Mouse (Mus musculus) MEL (cell line): ENCODE data around the gene Adamts16. TPM values are rescaled to one million over a fixed set of nuclear protein-coding genes. Genes with fewer than 3 reads are reported as not detected.

ENCODE experiments used
- DNase-seq: peaks from one replicate; pipeline ENCODE4 v3.0.0; 2011; ENCODE audit warnings: low read depth, low spot score
- H3K27ac ChIP-seq: 2 replicates; pipeline ENCODE4 v1.5.1; 2012; ENCODE audit warnings: low read depth, mild to moderate bottlenecking, control low read depth, low read length, moderate library complexity; ENCODE audit not compliant: control insufficient read depth
- H3K27me3 ChIP-seq, 2 experiments: fragments of 150-350 bp in 1 of 2; sonication (generic) in 1 of 2; 2 replicates each; pipeline ENCODE4 v1.6.1; 2012; ENCODE audit warnings: low read length in 2 of 2, mild to moderate bottlenecking in 2 of 2, improper control_type of control experiment in 1 of 2, moderate library complexity in 1 of 2; ENCODE audit not compliant: insufficient read depth in 2 of 2, control insufficient read depth in 1 of 2
- H3K36me3 ChIP-seq, 2 experiments: 2 replicates each; pipeline ENCODE4 v1.6.1; 2012 to 2014; ENCODE audit warnings: low read length in 2 of 2, improper control_type of control experiment in 1 of 2, inconsistent platforms in 1 of 2, mild to moderate bottlenecking in 1 of 2; ENCODE audit not compliant: insufficient read depth in 2 of 2, control insufficient read depth in 1 of 2
- H3K4me1 ChIP-seq, 2 experiments: fragments of 150-350 bp in 1 of 2; sonication (generic) in 1 of 2; 2 replicates each; pipeline ENCODE4 v1.6.1; 2012; ENCODE audit warnings: low read length in 2 of 2, improper control_type of control experiment in 1 of 2, mild to moderate bottlenecking in 1 of 2; ENCODE audit not compliant: insufficient read depth in 2 of 2, control insufficient read depth in 1 of 2
- H3K4me3 ChIP-seq, 2 experiments: fragments of 150-350 bp in 1 of 2; sonication (generic) in 1 of 2; 2 replicates each; pipeline ENCODE4 v1.5.1; 2012; ENCODE audit warnings: low read depth in 2 of 2, low read length in 2 of 2, mild to moderate bottlenecking in 2 of 2, moderate library complexity in 2 of 2, control low read depth in 1 of 2, improper control_type of control experiment in 1 of 2; ENCODE audit not compliant: control insufficient read depth in 1 of 2, insufficient read depth in 1 of 2
- H3K79me2 ChIP-seq: 2 replicates; pipeline ENCODE4 v1.6.1; 2012; ENCODE audit warnings: mild to moderate bottlenecking, low read length, moderate library complexity; ENCODE audit not compliant: control insufficient read depth, poor library complexity, insufficient read depth
- H3K9ac ChIP-seq: 2 replicates; pipeline ENCODE4 v1.6.1; 2012; ENCODE audit warnings: low read depth, mild to moderate bottlenecking, control low read depth, low read length, moderate library complexity; ENCODE audit not compliant: control insufficient read depth, poor library complexity, severe bottlenecking
- H3K9me3 ChIP-seq: fragments of 150-350 bp; sonication (generic); replicated peaks from 2 replicates; pipeline ENCODE4 v1.6.1; 2012; ENCODE audit warnings: mild to moderate bottlenecking, low read length, improper control_type of control experiment, moderate library complexity; ENCODE audit not compliant: insufficient read depth
- BHLHE40 ChIP-seq: IDR thresholded peaks from 2 replicates; pipeline ENCODE4 v1.6.1; 2012; ENCODE audit warnings: low read depth, mild to moderate bottlenecking, inconsistent platforms, low read length, improper control_type of control experiment, borderline replicate concordance
- CTCF ChIP-seq, 3 experiments: IDR thresholded peaks in 2 of 3; conservative IDR thresholded peaks in 1 of 3; 2 replicates each; pipeline ENCODE4 v1.5.1; 2011 to 2012; ENCODE audit warnings: low read length in 3 of 3, low read depth in 2 of 3, mild to moderate bottlenecking in 2 of 3, improper control_type of control experiment in 1 of 3, inconsistent platforms in 1 of 3, mixed read lengths in 1 of 3, moderate library complexity in 1 of 3; ENCODE audit not compliant: control insufficient read depth in 1 of 3, insufficient read depth in 1 of 3, poor library complexity in 1 of 3, severe bottlenecking in 1 of 3
- GABPA ChIP-seq: IDR thresholded peaks from 2 replicates; pipeline ENCODE4 v1.6.1; 2012; ENCODE audit warnings: low read depth, mild to moderate bottlenecking, inconsistent platforms, low read length, improper control_type of control experiment, moderate library complexity
- GATA1 ChIP-seq: IDR thresholded peaks from 2 replicates; pipeline ENCODE4 v1.6.1; 2011; ENCODE audit warnings: low read depth, low read length, improper control_type of control experiment
- JUND ChIP-seq: IDR thresholded peaks from 2 replicates; pipeline ENCODE4 v1.6.1; 2011; ENCODE audit warnings: low read depth, mild to moderate bottlenecking, improper control_type of control experiment, low read length
- MEF2A ChIP-seq: IDR thresholded peaks from 2 replicates; pipeline ENCODE4 v1.6.1; 2014; ENCODE audit warnings: low read depth, mild to moderate bottlenecking, inconsistent platforms, low read length, improper control_type of control experiment; ENCODE audit not compliant: poor library complexity, insufficient replicate concordance, severe bottlenecking; ENCODE audit errors: extremely low read depth
- MXI1 ChIP-seq: IDR thresholded peaks from 2 replicates; pipeline ENCODE4 v1.6.1; 2011; ENCODE audit warnings: mild to moderate bottlenecking, low read depth, low read length, improper control_type of control experiment
- NRF1 ChIP-seq: IDR thresholded peaks from 2 replicates; pipeline ENCODE4 v1.6.1; 2014; ENCODE audit warnings: low read depth, mild to moderate bottlenecking, inconsistent platforms, low read length, improper control_type of control experiment, moderate library complexity; ENCODE audit not compliant: poor library complexity, insufficient read depth, severe bottlenecking
- POLR2A ChIP-seq, 2 experiments: IDR thresholded peaks; 2 replicates each; pipeline ENCODE4 v1.6.1; 2011 to 2012; ENCODE audit warnings: low read length in 2 of 2, mild to moderate bottlenecking in 2 of 2, control low read depth in 1 of 2, improper control_type of control experiment in 1 of 2, low read depth in 1 of 2, moderate library complexity in 1 of 2; ENCODE audit not compliant: control insufficient read depth in 1 of 2, insufficient read depth in 1 of 2, poor library complexity in 1 of 2
- POLR2AphosphoS2 ChIP-seq: IDR thresholded peaks from 2 replicates; pipeline ENCODE4 v1.6.1; 2011; ENCODE audit warnings: low read length, improper control_type of control experiment
- RAD21 ChIP-seq: IDR thresholded peaks from 2 replicates; pipeline ENCODE4 v1.6.1; 2011; ENCODE audit warnings: mild to moderate bottlenecking, low read depth, low read length, improper control_type of control experiment
- SIN3A ChIP-seq: IDR thresholded peaks from 2 replicates; pipeline ENCODE4 v1.6.1; 2012; ENCODE audit warnings: low read length, improper control_type of control experiment, inconsistent platforms
- TCF12 ChIP-seq: IDR thresholded peaks from 2 replicates; pipeline ENCODE4 v1.6.1; 2014; ENCODE audit warnings: low read depth, mild to moderate bottlenecking, inconsistent platforms, low read length, improper control_type of control experiment, moderate library complexity
- USF2 ChIP-seq, 2 experiments: IDR thresholded peaks; 2 replicates each; pipeline ENCODE4 v1.6.1; 2011 to 2012; ENCODE audit warnings: improper control_type of control experiment in 2 of 2, low read length in 2 of 2, borderline replicate concordance in 1 of 2, inconsistent platforms in 1 of 2, low read depth in 1 of 2, mild to moderate bottlenecking in 1 of 2; ENCODE audit not compliant: insufficient read depth in 1 of 2
- ZKSCAN1 ChIP-seq: IDR thresholded peaks from 2 replicates; pipeline ENCODE4 v1.6.1; 2012; ENCODE audit warnings: low read depth, mild to moderate bottlenecking, inconsistent platforms, low read length, improper control_type of control experiment, moderate library complexity
- ZMIZ1 ChIP-seq: IDR thresholded peaks from 2 replicates; pipeline ENCODE4 v1.6.1; 2012; ENCODE audit warnings: low read depth, mild to moderate bottlenecking, inconsistent platforms, low read length, improper control_type of control experiment, moderate library complexity
- ZNF384 ChIP-seq: IDR thresholded peaks from 2 replicates; pipeline ENCODE4 v1.6.1; 2012; ENCODE audit warnings: low read depth, mild to moderate bottlenecking, inconsistent platforms, low read length, improper control_type of control experiment
- polyA plus RNA-seq, 2 experiments: library from polyadenylated mRNA; stranded (reverse) in 1 of 2; unstranded in 1 of 2; fragments of >175 nt in 1 of 2; fragments of >200 nt in 1 of 2; gene quantifications; 2 replicates each; pipeline versions ENCODE4 v1.2.1 to v1.2.4; 2012; ENCODE audit warnings: low replicate concordance in 2 of 2, low read depth in 1 of 2; ENCODE audit not compliant: insufficient read length in 2 of 2, insufficient read depth in 1 of 2, missing spikeins in 1 of 2
- total RNA-seq: library from RNA; depleted of rRNA; stranded (reverse); fragments of 300-350 nt; gene quantifications from 2 replicates; pipeline ENCODE4 v1.2.3, GENCODE M21; 2012

Adamts16 gene
- total and polyA plus RNA-seq, 3 experiments, result not detected

DNA sequence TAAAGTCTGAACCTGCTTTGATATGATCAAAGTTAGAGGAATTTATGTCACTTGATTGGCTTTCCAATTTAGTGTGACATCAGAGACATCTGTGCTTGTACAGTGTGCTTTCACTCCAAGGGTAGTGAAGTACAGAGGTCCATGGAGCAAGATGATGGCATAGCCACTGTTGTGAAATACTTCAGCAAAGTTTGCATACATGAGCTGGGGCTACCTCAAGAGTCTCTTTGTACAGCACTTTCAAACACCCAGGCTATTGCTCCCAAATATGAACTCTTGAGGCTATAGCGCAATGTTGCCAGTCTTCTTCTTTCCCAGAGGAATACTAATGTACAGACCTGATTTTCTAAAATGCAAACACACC, 35.9 kb upstream of the Adamts16 start:
- no peak for DNase-seq
- Histone ChIP-seq H3K4me3 (no peak overlapping the region), H3K27me3 (no peaks in the 10 kb centered on the region), H3K36me3 (no peaks in the 10 kb centered on the region), H3K79me2 (no peaks in the 10 kb centered on the region), H3K4me1 (no peaks in the 10 kb centered on the region), H3K27ac (no peak overlapping the region), H3K9ac (no peak overlapping the region), H3K9me3 (no peaks in the 10 kb centered on the region)
- no peak for TF ChIP-seq CTCF (IDR thresholded peaks at IDR 0.05 in 2 of 3, conservative IDR thresholded peaks at IDR 0.05 in 1 of 3; ENCODE audit: control insufficient read depth in 1 of 3, insufficient read depth in 1 of 3, low read depth in 2 of 3, low read length in 3 of 3, poor library complexity in 1 of 3, severe bottlenecking in 1 of 3)
- no peak for TF ChIP-seq RAD21
- TF ChIP-seq SIN3A, result no peak
- no peak for TF ChIP-seq ZMIZ1
- TF ChIP-seq POLR2A (IDR thresholded peaks at IDR 0.05; ENCODE audit: control insufficient read depth in 1 of 2, insufficient read depth in 1 of 2, low read depth in 1 of 2, low read length in 2 of 2, poor library complexity in 1 of 2), result no peak
- no peak for TF ChIP-seq JUND
- no peak for TF ChIP-seq TCF12
- no peak for TF ChIP-seq ZNF384
- TF ChIP-seq GABPA, result no peak
- no peak for TF ChIP-seq MEF2A
- TF ChIP-seq MXI1, result no peak
- TF ChIP-seq POLR2AphosphoS2, result no peak

GRCm38 (mm10) chr13:70876648-70877549, 35.3 kb upstream of the Adamts16 start:
- Histone ChIP-seq H3K4me3 (no peak overlapping the region), H3K27me3 (no peaks in the 10 kb centered on the region), H3K9ac (no peak overlapping the region), H3K9me3 (no peaks in the 10 kb centered on the region), H3K79me2 (no peaks in the 10 kb centered on the region), H3K27ac (no peak overlapping the region), H3K4me1 (no peaks in the 10 kb centered on the region), H3K36me3 (no peaks in the 10 kb centered on the region)
- DNase-seq, result no peak
- no peak for TF ChIP-seq USF2 (IDR thresholded peaks at IDR 0.05; ENCODE audit: borderline replicate concordance in 1 of 2, insufficient read depth in 1 of 2, low read depth in 1 of 2, low read length in 2 of 2)

GRCm38 (mm10) chr13:70875411-70875949, 33.9 kb upstream of the Adamts16 start:
- H3K4me3 ChIP-seq, result no peak overlapping the region
- TF ChIP-seq BHLHE40, result no peak
- TF ChIP-seq NRF1, result no peak
- no peak for TF ChIP-seq ZKSCAN1
- no peak for TF ChIP-seq GATA1
- H3K9me3 ChIP-seq, result no peaks in the 10 kb centered on the region
- no peak for DNase-seq
- no peak overlapping the region for H3K9ac ChIP-seq
- no peaks in the 10 kb centered on the region for H3K27me3 ChIP-seq
- H3K4me1 ChIP-seq, result no peaks in the 10 kb centered on the region
- no peaks in the 10 kb centered on the region for H3K36me3 ChIP-seq
- no peak overlapping the region for H3K27ac ChIP-seq
- no peaks in the 10 kb centered on the region for H3K79me2 ChIP-seq
